8 mouse cellular contexts compared by ENCODE assay signal in genomic region chrX:7638401-7639091, GRCm38 (mm10). TPM values are rescaled to one million over a fixed set of nuclear protein-coding genes. Genes with fewer than 3 reads are reported as not detected.
DNase-seq lines count a peak whose midpoint lies in the region; ATAC-seq lines count a peak whose summit lies in the region.

Syp (plus strand) TSS chrX:7638471.

- DNase-seq in adrenal gland, adult (ENCODE audit: inconsistent age in 2 of 2, low spot score in 1 of 2), result peak; percentile 86 to 92
- DNase-seq in gastrocnemius, adult 8-10 months (ENCODE audit: low spot score in 2 of 2), result peak; percentile 33
- peak; percentile 67 to 86 for DNase-seq in left cerebral cortex, adult 9 months (ENCODE audit: low spot score in 2 of 2)
- DNase-seq in retina, postnatal 7 days (ENCODE audit: low read depth, low spot score), result peak; percentile 71
- DNase-seq in thymus, postnatal 4 days, result peak; percentile 92

- peak; percentile 99 for ATAC-seq in common myeloid progenitor, adult 5-6 weeks (replicated peaks; ENCODE audit: low read depth, poor library complexity, severe bottlenecking)
- peak; percentile 86 for ATAC-seq in inflammation-experienced regulatory T-cells, adult 6 months
- ATAC-seq in megakaryocyte, adult 5-6 weeks (ENCODE audit: poor library complexity, severe bottlenecking), result peak; percentile 89

RNA-seq across cellular contexts. Expression of gene Syp, which starts in this region (rescaled TPM):
- total RNA-seq in common myeloid progenitor, adult 5-6 weeks (2017), result 1.6 TPM in 1 of 2 replicates, not detected in the other
- total RNA-seq in gastrocnemius, adult 8-10 months (2022), result 1 to 10 TPM in 3 of 4 experiments, under 1 TPM in 1; 0.73 to 4.3 (median 2.2) TPM
- polyA plus RNA-seq in inflammation-experienced regulatory T-cells, adult 6 months (2017; shearing (Covaris generic)), result 1 to 10 TPM; 1.8 to 7.0 (median 7.0) TPM
- 0.50 and 1.5 TPM in 2 replicates for total RNA-seq in megakaryocyte, adult 5-6 weeks (2015)
- total RNA-seq in megakaryocyte, adult 5-6 weeks (2017), result 1.2 and 3.7 TPM in 2 replicates

Comparison
In these comparisons a context has a peak if more than half of its experiments do, and no peak if none do; other contexts are left out.
1. Peak in every context shown above with its lines: DNase-seq and ATAC-seq.
2. DNase-seq: peak in every context shown above with its lines; median percentile 92 in thymus, postnatal 4 days; 89 in adrenal gland, adult; 76 in left cerebral cortex, adult 9 months; 71 in retina, postnatal 7 days; 33 in gastrocnemius, adult 8-10 months.